Mouse (Mus musculus) bone marrow, adult 2 months (tissue): Measurements from ENCODE around the gene Ostf1. TPM values are rescaled to one million over a fixed set of nuclear protein-coding genes. Genes with fewer than 3 reads are reported as not detected.
"Not testable (repeated sequence)": the region's sequence is repeated elsewhere in the genome, so short reads cannot be mapped to it uniquely, and the experiment has no call there.

Source experiments
- H3K27ac ChIP-seq: fragments of 200-500 bp; 2 replicates; pipeline ENCODE4 v1.5.1; 2012; ENCODE audit warnings: low read depth, mild to moderate bottlenecking, control low read depth, inconsistent platforms, low read length; ENCODE audit not compliant: control insufficient read depth, poor library complexity, insufficient read depth
- H3K4me1 ChIP-seq: fragments of 200-500 bp; 2 replicates; pipeline ENCODE4 v1.6.1; 2011; ENCODE audit warnings: low read length; ENCODE audit not compliant: control insufficient read depth, insufficient read depth
- H3K4me3 ChIP-seq: fragments of 200-500 bp; replicated peaks from 2 replicates; pipeline ENCODE3; 2011; ENCODE audit warnings: mild to moderate bottlenecking, low read depth, low read length, control low read depth; ENCODE audit not compliant: control insufficient read depth
- CTCF ChIP-seq: fragments of 200-500 bp; IDR thresholded peaks from 2 replicates; pipeline ENCODE4 v1.5.1; 2011; ENCODE audit warnings: low read length, control low read depth; ENCODE audit not compliant: control insufficient read depth, insufficient read depth
- POLR2A ChIP-seq: fragments of 200-500 bp; IDR thresholded peaks from 2 replicates; pipeline ENCODE4 v1.6.1; 2011; ENCODE audit warnings: low read depth, mild to moderate bottlenecking, control low read depth, low read length, borderline replicate concordance; ENCODE audit not compliant: control insufficient read depth
- WGBS: fragments of 180-500 bp; shearing (Covaris S2); methylation state at CpG from one replicate; pipeline ENCODE4 v1.1.7; 2018; 5-methylcytosine and 5-hydroxymethylcytosine counted together
- polyA plus RNA-seq: library from polyadenylated mRNA; stranded (reverse); fragments of >200 nt; gene quantifications from 2 replicates; pipeline ENCODE4 v1.2.4, GENCODE M21; 2011; ENCODE audit warnings: low replicate concordance; ENCODE audit not compliant: missing spikeins, insufficient read depth, insufficient read length

The Ostf1 gene
- polyA plus RNA-seq, 1 experiment: 64.7 TPM

GRCm38 (mm10) chr19:18589276-18589675, 42.3 kb downstream of the Ostf1 start:
- H3K27ac ChIP-seq: no peak overlapping the region
- TF ChIP-seq CTCF (no peak), POLR2A (no peak)
- 92% methylated on average over 8 of the region's 8 CpGs for WGBS
- peaks cover 11% of the 10 kb centered on the region for H3K4me1 ChIP-seq
- no peak overlapping the region for H3K4me3 ChIP-seq

- not testable (repeated sequence) for H3K4me3 ChIP-seq, H3K27ac ChIP-seq, H3K4me1 ChIP-seq
- 95% methylated on average over 10 of the region's 10 CpGs for WGBS
Observed at GRCm38 (mm10) chr19:18588801-18589200, 42.8 kb downstream of the Ostf1 start.

GRCm38 (mm10) chr19:18588243-18588642, 43.4 kb downstream of the Ostf1 start:
- 0 out of 2 replicates have a peak, but pooled peaks have one; percentile 14 for TF ChIP-seq CTCF
- no peak for TF ChIP-seq POLR2A
- WGBS: 88% methylated on average over 1 of the region's 1 CpGs
- Histone ChIP-seq H3K4me1 (peaks cover 11% of the 10 kb centered on the region), H3K4me3 (no peak overlapping the region), H3K27ac (no peak overlapping the region)

GRCm38 (mm10) chr19:18587118-18587517, 44.5 kb downstream of the Ostf1 start:
- no peak overlapping the region for H3K4me3 ChIP-seq
- TF ChIP-seq POLR2A (no peak), CTCF (no peak)
- H3K27ac ChIP-seq: no peak overlapping the region
- WGBS: 92% methylated on average over 9 of the region's 9 CpGs
- H3K4me1 ChIP-seq: peaks cover 12% of the 10 kb centered on the region

- TF ChIP-seq POLR2A (no peak), CTCF (no peak)
Observed at GRCm38 (mm10) chr19:18584621-18585020, 47.0 kb downstream of the Ostf1 start.

GRCm38 (mm10) chr19:18583706-18584105, 47.9 kb downstream of the Ostf1 start:
- Histone ChIP-seq H3K4me3 (no peak overlapping the region), H3K27ac (peak overlapping the region; percentile 59; the same call in 1 of the 2 replicates), H3K4me1 (peaks cover 8% of the 10 kb centered on the region)
- 76% methylated on average over 4 of the region's 4 CpGs for WGBS
- TF ChIP-seq POLR2A (no peak), CTCF (no peak)

More at GRCm38 (mm10) chr19:18584621-18585020, 47.0 kb downstream of the Ostf1 start:
- Histone ChIP-seq H3K27ac (no peak overlapping the region), H3K4me3 (no peak overlapping the region), H3K4me1 (peaks cover 8% of the 10 kb centered on the region)
- 74% methylated on average over 7 of the region's 7 CpGs for WGBS

- 31% methylated on average over 6 of the region's 6 CpGs for WGBS
- H3K27ac ChIP-seq: peak overlapping the region; percentile 59; the same call in 1 of the 2 replicates
Observed at GRCm38 (mm10) chr19:18582887-18583286, 48.7 kb downstream of the Ostf1 start.

GRCm38 (mm10) chr19:18582226-18582625, 49.4 kb downstream of the Ostf1 start:
- WGBS: 84% methylated on average over 9 of the region's 9 CpGs
- H3K4me3 ChIP-seq: no peak overlapping the region
- peak overlapping the region; percentile 49 for H3K27ac ChIP-seq

More at GRCm38 (mm10) chr19:18582887-18583286, 48.7 kb downstream of the Ostf1 start:
- Histone ChIP-seq H3K4me3 (no peak overlapping the region), H3K4me1 (peaks cover 8% of the 10 kb centered on the region)
- TF ChIP-seq CTCF (no peak), POLR2A (no peak)

GRCm38 (mm10) chr19:18581046-18581445, 50.6 kb downstream of the Ostf1 start:
- H3K27ac ChIP-seq: peak overlapping the region; percentile 39
- H3K4me3 ChIP-seq: no peak overlapping the region
- TF ChIP-seq CTCF (no peak), POLR2A (no peak)
- WGBS: 61% methylated on average over 16 of the region's 16 CpGs
- peaks cover 8% of the 10 kb centered on the region for H3K4me1 ChIP-seq

More at GRCm38 (mm10) chr19:18582226-18582625, 49.4 kb downstream of the Ostf1 start:
- peaks cover 8% of the 10 kb centered on the region for H3K4me1 ChIP-seq
- TF ChIP-seq CTCF: no peak
